Mouse (Mus musculus) embryonic facial prominence, embryonic 11.5 days (tissue): ENCODE measurements around the gene Cebpb. TPM values are rescaled to one million over a fixed set of nuclear protein-coding genes. Genes with fewer than 3 reads are reported as not detected.

Source experiments
- ATAC-seq: fragments of 200-750 bp; cut with Nextera tagmentation; replicated peaks from 2 replicates; pipeline ENCODE4 v1.8.0; 2017; ENCODE audit warnings: low read depth; ENCODE audit not compliant: insufficient number of reproducible peaks, low FRiP score, low TSS enrichment
- DNase-seq: peaks from one replicate; pipeline ENCODE4 v3.0.0-alpha.2; 2015; ENCODE audit warnings: low spot score
- H3K27ac ChIP-seq: fragments of 300-500 bp; sonication (generic); replicated peaks from 2 replicates; pipeline ENCODE4 v1.5.1; 2014; ENCODE audit warnings: mild to moderate bottlenecking, low read depth, low read length, control low read depth
- H3K27me3 ChIP-seq: fragments of 300-500 bp; sonication (generic); 2 replicates; pipeline ENCODE4 v1.6.1; 2014; ENCODE audit warnings: mild to moderate bottlenecking, low read length, moderate library complexity, mixed read lengths; ENCODE audit not compliant: control insufficient read depth, insufficient read depth
- H3K36me3 ChIP-seq: fragments of 300-500 bp; sonication (generic); replicated peaks from 2 replicates; pipeline ENCODE4 v1.6.1; 2014; ENCODE audit warnings: low read depth, mild to moderate bottlenecking, low read length, moderate library complexity, mixed read lengths; ENCODE audit not compliant: control insufficient read depth, insufficient read depth
- H3K4me1 ChIP-seq: fragments of 300-500 bp; sonication (generic); 2 replicates; pipeline ENCODE4 v1.6.1; 2014; ENCODE audit warnings: low read length, mixed read lengths; ENCODE audit not compliant: control insufficient read depth, insufficient read depth
- H3K4me2 ChIP-seq: fragments of 300-500 bp; sonication (generic); 2 replicates; pipeline ENCODE4 v1.6.1; 2014; ENCODE audit warnings: low read depth, mild to moderate bottlenecking, control low read depth, low read length, moderate library complexity
- H3K4me3 ChIP-seq: fragments of 300-500 bp; sonication (generic); 2 replicates; pipeline ENCODE4 v1.5.1; 2014; ENCODE audit warnings: low read depth, low read length, control low read depth
- H3K9ac ChIP-seq: fragments of 300-500 bp; sonication (generic); replicated peaks from 2 replicates; pipeline ENCODE4 v1.6.1; 2014; ENCODE audit warnings: mild to moderate bottlenecking, control low read depth, low read length
- H3K9me3 ChIP-seq: fragments of 300-500 bp; sonication (generic); replicated peaks from 2 replicates; pipeline ENCODE4 v1.6.1; 2016; ENCODE audit warnings: mild to moderate bottlenecking, low read length, inconsistent platforms, mixed read lengths; ENCODE audit not compliant: control insufficient read depth
- WGBS: fragments of 180-500 bp; shearing (Covaris S2); extraction: QIAGEN DNeasy Blood & Tissue Kit; methylation state at CpG from one replicate; pipeline ENCODE4 v1.1.7; 2014; 5-methylcytosine and 5-hydroxymethylcytosine counted together
- polyA plus RNA-seq: library from polyadenylated mRNA; unstranded; fragments of >200 nt; fragmentation: Nextera tagmentation; extraction: Ambion mirVana; gene quantifications from 2 replicates; pipeline ENCODE4 v1.2.1, GENCODE M21; 2014

The Cebpb gene
- polyA plus RNA-seq, 1 experiment from 2014 or later, result 4.4 TPM

GRCm38 (mm10) chr2:167709969-167710368, 21.3 kb downstream of the Cebpb start:
- no peak for ATAC-seq
- H3K4me2 ChIP-seq, result no peak overlapping the region
- H3K27me3 ChIP-seq, result no peaks in the 10 kb centered on the region
- DNase-seq, result no peak
- WGBS, result 59% methylated on average over 6 of the region's 6 CpGs
- no peaks in the 10 kb centered on the region for H3K36me3 ChIP-seq
- no peak overlapping the region for H3K4me3 ChIP-seq
- H3K9ac ChIP-seq, result no peak overlapping the region
- H3K9me3 ChIP-seq, result no peaks in the 10 kb centered on the region
- no peaks in the 10 kb centered on the region for H3K4me1 ChIP-seq
- H3K27ac ChIP-seq, result no peak overlapping the region

GRCm38 (mm10) chr2:167710574-167710973, 21.9 kb downstream of the Cebpb start:
- Histone ChIP-seq H3K4me3 (no peak overlapping the region), H3K4me1 (no peaks in the 10 kb centered on the region), H3K36me3 (no peaks in the 10 kb centered on the region), H3K4me2 (no peak overlapping the region), H3K9ac (no peak overlapping the region), H3K9me3 (no peaks in the 10 kb centered on the region), H3K27me3 (no peaks in the 10 kb centered on the region), H3K27ac (no peak overlapping the region)
- DNase-seq (no peak), ATAC-seq (no peak)
- WGBS, result 66% methylated on average over 6 of the region's 6 CpGs

- Histone ChIP-seq H3K9ac (no peak overlapping the region), H3K4me1 (no peaks in the 10 kb centered on the region), H3K4me2 (no peak overlapping the region), H3K4me3 (no peak overlapping the region), H3K27me3 (no peaks in the 10 kb centered on the region), H3K9me3 (no peaks in the 10 kb centered on the region), H3K36me3 (no peaks in the 10 kb centered on the region), H3K27ac (no peak overlapping the region)
- 67% methylated on average over 16 of the region's 23 CpGs for WGBS
- ATAC-seq (no peak), DNase-seq (no peak)
Measured at GRCm38 (mm10) chr2:167712872-167713821, 24.4 kb downstream of the Cebpb start.

- Histone ChIP-seq H3K9me3 (no peaks in the 10 kb centered on the region), H3K27ac (no peak overlapping the region), H3K4me2 (no peak overlapping the region), H3K4me1 (no peaks in the 10 kb centered on the region), H3K4me3 (no peak overlapping the region), H3K9ac (no peak overlapping the region), H3K27me3 (no peaks in the 10 kb centered on the region), H3K36me3 (no peaks in the 10 kb centered on the region)
- DNase-seq (no peak), ATAC-seq (no peak)
- 85% methylated on average over 6 of the region's 6 CpGs for WGBS
Measured at GRCm38 (mm10) chr2:167714298-167714697, 25.6 kb downstream of the Cebpb start.

- no peak for ATAC-seq
- H3K27me3 ChIP-seq, result no peaks in the 10 kb centered on the region
- H3K4me2 ChIP-seq, result no peak overlapping the region
- H3K9me3 ChIP-seq, result no peaks in the 10 kb centered on the region
- 75% methylated on average over 6 of the region's 6 CpGs for WGBS
- H3K27ac ChIP-seq, result no peak overlapping the region
- H3K4me1 ChIP-seq, result no peaks in the 10 kb centered on the region
- H3K9ac ChIP-seq, result no peak overlapping the region
- no peaks in the 10 kb centered on the region for H3K36me3 ChIP-seq
- DNase-seq, result no peak
- no peak overlapping the region for H3K4me3 ChIP-seq
Measured at GRCm38 (mm10) chr2:167715008-167715407, 26.3 kb downstream of the Cebpb start.

- H3K4me2 ChIP-seq, result no peak overlapping the region
- no peak for DNase-seq
- H3K4me3 ChIP-seq, result no peak overlapping the region
- H3K27ac ChIP-seq, result no peak overlapping the region
- no peaks in the 10 kb centered on the region for H3K9me3 ChIP-seq
- no peak for ATAC-seq
- H3K27me3 ChIP-seq, result no peaks in the 10 kb centered on the region
- no peaks in the 10 kb centered on the region; the same call in 1 of the 2 replicates for H3K36me3 ChIP-seq
- no peak overlapping the region for H3K9ac ChIP-seq
- 60% methylated on average over 1 of the region's 1 CpGs for WGBS
- H3K4me1 ChIP-seq, result no peaks in the 10 kb centered on the region
Measured at GRCm38 (mm10) chr2:167717208-167717607, 28.5 kb downstream of the Cebpb start.

GRCm38 (mm10) chr2:167719520-167719919, 30.8 kb downstream of the Cebpb start:
- Histone ChIP-seq H3K27me3 (no peaks in the 10 kb centered on the region), H3K4me3 (no peak overlapping the region), H3K27ac (no peak overlapping the region), H3K4me1 (no peaks in the 10 kb centered on the region), H3K9ac (no peak overlapping the region), H3K4me2 (no peak overlapping the region), H3K36me3 (no peaks in the 10 kb centered on the region; the same call in 1 of the 2 replicates), H3K9me3 (no peaks in the 10 kb centered on the region)
- ATAC-seq (no peak), DNase-seq (no peak)
- WGBS, result 73% methylated on average over 4 of the region's 4 CpGs

- no peaks in the 10 kb centered on the region for H3K27me3 ChIP-seq
- no peak for DNase-seq
- no peaks in the 10 kb centered on the region; the same call in 1 of the 2 replicates for H3K36me3 ChIP-seq
- no peak overlapping the region for H3K4me3 ChIP-seq
- no peak overlapping the region for H3K4me2 ChIP-seq
- no peak overlapping the region for H3K27ac ChIP-seq
- 79% methylated on average over 11 of the region's 11 CpGs for WGBS
- H3K9ac ChIP-seq, result no peak overlapping the region
- H3K9me3 ChIP-seq, result no peaks in the 10 kb centered on the region
- no peaks in the 10 kb centered on the region for H3K4me1 ChIP-seq
- ATAC-seq, result no peak
Measured at GRCm38 (mm10) chr2:167721159-167721882, 32.6 kb downstream of the Cebpb start.
